Mouse (Mus musculus) forebrain, embryonic 10.5 days (tissue): ENCODE data around the gene Elob. TPM values are rescaled to one million over a fixed set of nuclear protein-coding genes. Genes with fewer than 3 reads are reported as not detected.

Source experiments
- DNase-seq: peaks from one replicate; pipeline ENCODE4 v3.0.0-alpha.2; 2017; ENCODE audit warnings: low spot score; ENCODE audit errors: extremely low spot score
- H3K27ac ChIP-seq: fragments of 300-500 bp; sonication (generic); 2 replicates; pipeline ENCODE4 v1.5.1; 2016; ENCODE audit warnings: mild to moderate bottlenecking
- H3K27me3 ChIP-seq: fragments of 300-500 bp; sonication (generic); 2 replicates; pipeline ENCODE4 v1.6.1; 2016; ENCODE audit warnings: mild to moderate bottlenecking; ENCODE audit not compliant: poor library complexity, severe bottlenecking
- H3K36me3 ChIP-seq: fragments of 300-500 bp; sonication (generic); replicated peaks from 2 replicates; pipeline ENCODE4 v1.6.1; 2016; ENCODE audit warnings: mild to moderate bottlenecking, moderate library complexity
- H3K4me1 ChIP-seq: fragments of 300-500 bp; sonication (generic); 2 replicates; pipeline ENCODE4 v1.6.1; 2016
- H3K4me3 ChIP-seq: fragments of 300-500 bp; sonication (generic); 2 replicates; pipeline ENCODE4 v1.5.1; 2016; ENCODE audit warnings: mild to moderate bottlenecking, moderate library complexity
- H3K9me3 ChIP-seq: fragments of 300-500 bp; sonication (generic); 2 replicates; pipeline ENCODE4 v1.6.1; 2016; ENCODE audit warnings: mild to moderate bottlenecking, moderate library complexity
- WGBS: fragments of 180-500 bp; shearing (Covaris S2); methylation state at CpG from one replicate; pipeline ENCODE4 v1.1.7; 2016; 5-methylcytosine and 5-hydroxymethylcytosine counted together
- polyA plus RNA-seq: library from polyadenylated mRNA; unstranded; fragments of >200 nt; fragmentation: Nextera tagmentation; extraction: Ambion mirVana; gene quantifications from 2 replicates; pipeline ENCODE4 v1.2.1, GENCODE M21; 2016

Elob gene
- polyA plus RNA-seq, 1 experiment from 2014 or later, result 1,030 TPM

DNA sequence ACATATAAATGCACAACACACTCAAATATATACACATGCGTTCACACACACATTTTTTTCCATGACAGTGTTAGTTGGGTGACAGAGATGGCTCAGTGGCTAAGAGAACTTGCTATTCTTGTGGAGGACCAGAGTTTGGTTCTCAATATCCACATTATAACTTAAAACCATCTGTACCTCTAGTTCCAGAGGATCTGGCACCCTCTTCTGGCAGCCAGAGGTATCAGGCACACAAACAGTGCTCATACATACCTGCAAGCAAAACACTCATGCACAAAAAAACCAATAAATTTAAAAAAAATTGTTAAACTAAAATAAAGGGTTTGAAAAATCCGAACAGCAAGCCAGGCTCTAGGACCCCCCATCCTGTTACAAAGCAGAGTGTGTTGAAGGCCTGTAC, 21.1 kb upstream of the Elob start:
- Histone ChIP-seq H3K4me3 (no peak overlapping the region), H3K27ac (no peak overlapping the region), H3K4me1 (no peaks in the 10 kb centered on the region), H3K36me3 (no peaks in the 10 kb centered on the region), H3K27me3 (peaks cover under 1% of the 10 kb centered on the region; the same call in 1 of the 2 replicates), H3K9me3 (no peaks in the 10 kb centered on the region)
- WGBS, result 61% methylated on average over 2 of the region's 2 CpGs
- DNase-seq, result no peak

DNA sequence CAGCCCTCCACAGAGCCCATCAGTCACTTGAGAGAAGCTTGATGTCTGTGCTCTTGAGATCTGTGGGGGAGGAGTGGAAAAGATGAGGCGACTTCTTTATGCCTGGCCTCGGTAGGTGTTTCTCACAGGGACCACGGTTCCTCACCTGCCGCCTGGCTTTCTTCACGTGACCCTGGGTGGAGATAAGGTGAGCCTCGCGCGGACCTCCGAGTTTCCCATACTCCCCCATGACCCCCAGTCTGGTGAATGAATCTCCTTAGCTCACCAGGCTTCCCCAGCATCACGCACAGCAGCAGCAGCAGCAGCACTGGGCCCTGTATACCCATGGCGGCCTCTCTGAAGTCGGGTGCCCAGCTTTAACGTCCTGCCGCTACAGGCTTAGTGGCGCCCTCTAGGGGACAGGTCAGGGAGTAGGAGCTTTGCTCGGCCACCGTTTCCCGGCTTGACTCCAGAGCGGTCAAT, 14.9 kb upstream of the Elob start, which contains the start of the genes Prss32 and Prss41:
Gene Prss32, plus strand, starts transcription at position 44 of the 462 bp plus-strand sequence.
Gene Prss41, minus strand, starts transcription at position 361 of the 462 bp plus-strand sequence.
- Histone ChIP-seq H3K4me3 (peak within 1 kb of the TSS; percentile 47), H3K9me3 (no peaks in the 10 kb centered on the region), H3K36me3 (no peaks in the 10 kb centered on the region), H3K4me1 (peaks cover 12% of the 10 kb centered on the region), H3K27ac (peak within 1 kb of the TSS; percentile 57; the same call in 1 of the 2 replicates), H3K27me3 (peaks cover 17% of the 10 kb centered on the region)
- peak; percentile 63 for DNase-seq
- WGBS, result 14% methylated on average over 19 of the region's 19 CpGs

DNA sequence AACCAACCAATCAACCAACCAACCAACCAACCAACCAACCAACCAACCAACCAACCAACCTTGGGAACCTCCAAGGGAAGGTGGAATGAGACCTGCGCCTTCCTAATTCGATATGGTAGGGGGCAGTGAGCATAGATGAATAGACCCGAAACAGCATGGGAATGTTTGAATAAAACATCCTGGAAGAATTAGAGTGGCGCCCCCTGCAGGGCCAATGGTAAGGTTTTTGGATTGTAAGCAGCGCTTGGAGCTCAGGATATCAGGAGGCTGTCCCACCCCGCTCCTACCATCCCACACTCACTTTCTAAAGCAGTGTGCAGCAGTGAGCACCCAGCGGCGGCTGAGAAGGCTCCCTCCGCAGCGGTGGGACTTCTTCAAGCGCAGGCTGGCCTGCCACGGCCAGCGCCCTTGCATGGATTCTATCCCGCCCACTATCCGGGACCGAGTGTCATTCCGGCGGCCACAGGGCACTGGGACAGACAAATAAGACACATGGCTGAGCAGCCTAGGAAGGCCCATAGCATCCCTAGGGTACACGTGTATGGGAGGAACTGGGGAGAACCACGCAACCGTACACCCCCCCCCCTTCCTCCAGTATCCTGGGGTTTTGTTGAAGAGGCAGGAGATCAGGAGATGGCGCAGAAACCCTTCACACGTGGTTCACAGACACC, 14.3 kb upstream of the Elob start:
- DNase-seq, result no peak
- peak overlapping the region; percentile 47 for H3K4me3 ChIP-seq

DNA sequence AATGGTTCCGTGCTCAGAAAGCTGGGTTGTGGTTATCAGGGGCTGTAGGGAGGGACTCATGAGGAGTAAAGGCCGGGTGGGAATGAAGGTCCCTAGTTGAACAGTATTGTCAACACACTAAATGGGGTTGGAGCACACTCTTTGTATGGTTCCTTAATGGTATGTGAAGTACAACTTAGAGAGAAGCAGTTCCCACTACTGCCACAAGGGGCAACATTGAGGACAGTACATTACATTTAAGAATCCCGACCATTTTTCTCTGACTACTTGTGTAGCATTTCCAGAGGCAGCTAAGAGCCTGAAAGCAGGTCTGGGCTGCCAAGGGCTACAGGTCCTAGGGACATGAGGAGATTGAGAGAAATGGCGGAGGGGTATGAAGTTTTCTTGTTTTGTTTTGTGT, 12.2 kb upstream of the Elob start:
- Histone ChIP-seq H3K4me3 (no peak overlapping the region), H3K9me3 (no peaks in the 10 kb centered on the region), H3K4me1 (peaks cover 14% of the 10 kb centered on the region), H3K27me3 (peaks cover 17% of the 10 kb centered on the region), H3K36me3 (no peaks in the 10 kb centered on the region), H3K27ac (no peak overlapping the region)
- 29% methylated on average over 4 of the region's 4 CpGs for WGBS
- peak; percentile 55 for DNase-seq

More for the DNA sequence above, 14.3 kb upstream of the Elob start:
- Histone ChIP-seq H3K27ac (peak overlapping the region; percentile 57; the same call in 1 of the 2 replicates), H3K9me3 (no peaks in the 10 kb centered on the region), H3K4me1 (peaks cover 12% of the 10 kb centered on the region), H3K27me3 (peaks cover 17% of the 10 kb centered on the region), H3K36me3 (no peaks in the 10 kb centered on the region)
- 44% methylated on average over 23 of the region's 23 CpGs for WGBS

DNA sequence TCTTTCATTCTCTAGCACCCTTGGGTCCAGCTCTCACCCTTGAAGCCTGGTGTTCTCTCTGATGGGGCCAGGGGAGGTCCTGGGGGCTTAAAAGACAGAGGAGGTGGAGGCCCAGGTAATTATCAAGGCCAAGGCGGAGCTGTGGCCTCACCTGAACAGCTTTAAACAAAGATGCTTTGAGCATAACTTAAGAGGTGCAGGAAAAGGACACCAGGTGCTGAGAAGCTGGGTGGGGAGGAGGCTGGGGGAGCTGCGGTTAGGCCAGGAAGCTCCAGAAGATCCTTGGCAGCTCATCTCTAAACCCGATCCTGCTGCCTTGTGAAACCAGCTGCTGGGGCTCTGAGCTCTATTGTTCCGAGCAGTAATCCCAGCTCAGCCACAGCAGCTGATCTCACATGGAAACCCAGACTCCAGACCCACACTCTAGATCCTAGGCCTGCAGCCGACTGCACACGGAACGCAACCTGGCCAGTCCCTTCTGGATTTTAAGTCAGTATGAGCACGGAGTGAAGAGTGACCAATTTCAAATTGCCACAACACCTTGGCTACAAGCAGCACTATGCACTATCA, 7.2 kb upstream of the Elob start, which contains the start of gene Prss33:
Gene Prss33, minus strand, starts transcription at position 51 of the 570 bp plus-strand sequence.
- 0 out of 2 replicates have a peak within 1 kb of the TSS, but pooled peaks have one; percentile 53 for H3K27ac ChIP-seq
- H3K27me3 ChIP-seq, result peaks cover 28% of the 10 kb centered on the region
- WGBS, result 56% methylated on average over 8 of the region's 8 CpGs
- no peaks in the 10 kb centered on the region for H3K9me3 ChIP-seq
- no peak for DNase-seq
- no peaks in the 10 kb centered on the region for H3K36me3 ChIP-seq
- H3K4me1 ChIP-seq, result peaks cover 7% of the 10 kb centered on the region
- H3K4me3 ChIP-seq, result no peak within 1 kb of the TSS

DNA sequence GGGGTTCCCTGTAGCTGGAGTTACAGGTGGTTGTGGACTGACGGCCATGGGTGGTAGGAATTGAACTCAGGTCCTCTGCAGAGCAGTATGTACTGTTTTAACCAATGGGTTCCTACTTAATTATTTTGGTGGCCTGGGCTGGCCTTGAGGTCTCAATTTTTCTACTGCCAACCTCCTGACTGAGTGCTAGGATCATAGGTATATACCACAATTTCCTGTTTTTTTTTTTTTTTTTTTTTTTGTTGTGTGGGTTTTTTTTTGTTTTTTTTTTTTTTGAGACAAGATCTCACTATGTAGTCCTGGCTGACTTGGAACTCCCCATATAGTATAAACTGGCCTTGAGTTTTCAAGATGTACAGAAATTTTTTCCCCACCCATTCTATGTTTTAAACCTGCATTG, 2.3 kb upstream of the Elob start:
- no peak for DNase-seq
- Histone ChIP-seq H3K36me3 (peaks cover 14% of the 10 kb centered on the region), H3K27ac (no peak overlapping the region), H3K4me1 (peaks cover 30% of the 10 kb centered on the region), H3K4me3 (no peak overlapping the region), H3K9me3 (no peaks in the 10 kb centered on the region), H3K27me3 (peaks cover 34% of the 10 kb centered on the region)
- WGBS, result 98% methylated on average over 1 of the region's 1 CpGs

DNA sequence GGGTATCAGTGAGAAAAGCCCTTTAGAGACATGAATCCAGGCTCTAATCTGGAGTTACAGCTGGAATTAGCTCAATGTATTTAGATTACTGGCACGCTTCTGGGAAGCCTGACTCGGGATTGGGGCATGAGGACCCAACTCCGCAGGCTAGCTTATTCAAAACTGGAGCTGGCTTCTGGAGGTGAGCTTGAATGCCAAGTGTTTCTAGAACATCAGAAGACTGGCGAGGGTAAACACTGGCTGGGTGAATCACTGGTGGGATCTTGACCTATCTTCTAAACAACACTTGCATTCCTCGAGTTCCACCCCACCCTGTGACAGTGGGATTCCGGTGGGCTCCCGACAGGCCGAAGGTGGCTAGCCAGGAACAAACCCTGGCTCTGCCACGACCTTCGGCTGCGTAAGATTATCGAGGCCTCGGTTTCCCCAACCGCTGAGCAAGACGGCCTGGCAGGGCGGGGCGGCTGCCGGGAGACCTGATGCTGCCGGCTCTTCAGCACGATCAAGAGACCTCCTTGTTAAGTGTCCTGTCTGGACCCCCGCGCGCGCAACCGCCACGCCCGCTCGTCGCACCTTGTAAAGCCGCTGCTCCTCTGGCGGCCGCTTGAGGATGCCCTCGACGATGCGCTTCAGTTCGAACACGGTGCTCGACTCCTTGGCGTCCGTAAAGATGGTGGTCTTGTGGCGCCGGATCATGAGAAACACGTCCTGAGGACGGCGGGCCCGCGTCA, 500 bp downstream of the Elob start:
- peaks cover 42% of the 10 kb centered on the region for H3K36me3 ChIP-seq
- peaks cover 16% of the 10 kb centered on the region for H3K27me3 ChIP-seq
- H3K9me3 ChIP-seq, result no peaks in the 10 kb centered on the region
- H3K27ac ChIP-seq, result peak overlapping the region; percentile 93
- WGBS, result under 1% methylated on average over 47 of the region's 47 CpGs
- H3K4me1 ChIP-seq, result peaks cover 29% of the 10 kb centered on the region
- DNase-seq, result no peak
- peak overlapping the region; percentile 89 for H3K4me3 ChIP-seq

DNA sequence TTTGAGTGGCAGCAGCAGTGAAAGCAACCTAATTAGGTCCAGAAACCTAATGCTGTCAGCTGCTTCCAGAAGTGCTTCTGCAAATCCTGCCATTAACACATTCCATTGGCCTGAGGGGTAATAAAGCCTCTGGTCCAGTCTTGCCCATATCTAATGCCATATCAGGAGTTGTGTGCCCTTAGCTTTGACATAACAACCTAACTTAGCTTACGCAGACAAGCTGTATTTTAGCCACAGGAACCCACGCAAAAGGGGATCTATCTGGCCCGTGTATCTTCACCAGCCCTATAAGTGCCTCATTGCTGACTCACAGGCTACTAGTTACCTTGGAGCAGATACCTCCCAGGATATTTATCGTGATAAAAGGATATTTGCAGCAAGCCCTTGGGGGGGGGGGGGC, 3.3 kb downstream of the Elob start:
- peaks cover 29% of the 10 kb centered on the region for H3K4me1 ChIP-seq
- H3K36me3 ChIP-seq, result peaks cover 70% of the 10 kb centered on the region

DNA sequence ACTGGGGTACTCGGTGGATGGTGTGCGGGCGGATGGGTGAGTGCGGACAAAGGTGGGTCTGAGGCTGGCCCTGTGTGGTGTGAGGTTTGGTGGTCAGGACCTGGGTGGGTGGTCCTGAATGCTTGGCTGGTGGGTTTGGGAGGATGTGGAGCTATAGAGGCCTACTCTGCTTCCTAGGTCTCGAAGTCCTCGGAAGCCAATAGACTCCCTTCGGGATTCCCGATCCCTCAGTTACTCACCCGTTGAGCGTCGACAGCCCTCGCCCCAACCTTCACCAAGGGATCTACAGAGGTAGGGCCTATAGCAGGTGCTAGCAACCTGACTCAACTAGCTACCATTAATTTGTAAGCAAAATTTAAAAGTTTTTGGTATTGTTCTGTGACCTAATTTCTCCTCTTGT, 5.3 kb downstream of the Elob start:
- Histone ChIP-seq H3K36me3 (peaks cover 90% of the 10 kb centered on the region), H3K4me3 (no peak overlapping the region; the same call in 1 of the 2 replicates), H3K27me3 (no peaks in the 10 kb centered on the region), H3K9me3 (peaks cover 21% of the 10 kb centered on the region), H3K27ac (no peak overlapping the region), H3K4me1 (peaks cover 23% of the 10 kb centered on the region)
- whole genome bisulfite sequencing, result 93% methylated on average over 12 of the region's 12 CpGs
- no peak for DNase-seq

More for the DNA sequence above, 3.3 kb downstream of the Elob start:
- Histone ChIP-seq H3K27me3 (0 out of 2 replicates have a peak, but pooled peaks cover 1% of the 10 kb centered on the region), H3K9me3 (peaks cover under 1% of the 10 kb centered on the region; the same call in 1 of the 2 replicates), H3K4me3 (no peak overlapping the region; the same call in 1 of the 2 replicates), H3K27ac (no peak overlapping the region)
- no peak for DNase-seq
- 93% methylated on average over 4 of the region's 4 CpGs for WGBS

DNA sequence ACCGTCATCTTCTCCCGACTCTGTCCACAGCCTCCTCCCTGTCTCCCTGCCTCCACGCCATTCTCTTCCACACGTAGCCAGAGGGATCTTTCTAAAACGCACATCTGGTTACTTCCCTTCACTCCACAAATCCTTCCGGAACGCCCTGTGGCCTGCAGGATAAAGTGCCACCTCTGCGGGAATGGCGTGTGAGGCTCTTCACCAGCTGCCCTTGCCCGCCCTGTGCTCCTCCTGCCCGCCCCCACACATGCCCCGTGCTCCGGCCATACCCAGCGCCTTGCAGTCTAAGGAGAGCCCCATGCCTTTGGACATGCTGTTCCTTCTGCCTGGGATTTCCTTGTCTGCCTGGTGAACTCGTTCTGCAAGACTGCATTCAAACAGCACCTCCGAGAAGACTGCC, 5.9 kb downstream of the Elob start:
- peaks cover 27% of the 10 kb centered on the region for H3K9me3 ChIP-seq
- no peak overlapping the region for H3K27ac ChIP-seq
- H3K4me3 ChIP-seq, result no peak overlapping the region
- no peaks in the 10 kb centered on the region for H3K27me3 ChIP-seq
- H3K36me3 ChIP-seq, result peaks cover 96% of the 10 kb centered on the region
- WGBS, result 88% methylated on average over 16 of the region's 16 CpGs
- peaks cover 18% of the 10 kb centered on the region for H3K4me1 ChIP-seq
- no peak for DNase-seq

DNA sequence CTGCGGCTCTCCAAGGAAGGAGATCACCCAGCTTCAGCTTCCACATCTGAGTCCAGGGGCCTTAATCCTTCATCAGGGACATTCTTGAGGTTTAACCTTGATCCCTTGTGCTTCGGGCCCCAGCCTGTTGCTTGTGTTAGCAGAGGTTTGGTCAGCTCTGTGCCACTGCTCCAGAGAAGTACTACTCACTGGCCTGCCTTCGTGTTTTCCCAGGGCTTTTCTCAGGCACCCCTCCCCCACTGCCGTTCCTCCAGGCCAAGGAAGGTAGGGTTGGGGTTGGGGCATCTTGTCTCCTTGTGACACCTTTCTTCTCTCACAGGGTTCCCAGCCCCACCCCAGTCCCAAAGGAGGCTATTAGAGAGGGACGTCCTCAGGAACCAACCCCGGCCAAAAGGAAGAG, 6.8 kb downstream of the Elob start:
- Histone ChIP-seq H3K4me3 (no peak overlapping the region), H3K9me3 (peaks cover 35% of the 10 kb centered on the region), H3K27me3 (no peaks in the 10 kb centered on the region), H3K27ac (no peak overlapping the region), H3K36me3 (peaks cover 100% of the 10 kb centered on the region), H3K4me1 (peaks cover 9% of the 10 kb centered on the region)
- no peak for DNase-seq
- WGBS, result 83% methylated on average over 6 of the region's 6 CpGs

DNA sequence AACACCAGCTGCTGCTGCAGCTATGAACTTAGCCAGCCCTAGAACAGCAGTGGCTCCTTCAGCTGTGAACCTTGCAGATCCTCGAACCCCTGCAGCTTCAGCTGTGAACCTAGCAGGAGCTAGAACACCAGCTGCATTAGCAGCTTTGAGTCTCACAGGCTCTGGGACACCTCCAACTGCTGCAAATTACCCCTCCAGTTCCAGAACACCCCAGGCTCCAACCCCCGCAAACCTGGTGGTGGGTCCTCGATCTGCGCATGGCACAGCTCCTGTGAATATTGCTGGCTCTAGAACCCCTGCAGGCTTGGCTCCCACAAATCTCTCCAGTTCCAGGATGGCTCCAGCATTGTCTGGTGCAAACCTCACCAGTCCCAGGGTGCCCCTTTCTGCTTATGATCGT, 8.2 kb downstream of the Elob start:
- Histone ChIP-seq H3K27me3 (no peaks in the 10 kb centered on the region), H3K9me3 (peaks cover 48% of the 10 kb centered on the region), H3K36me3 (peaks cover 100% of the 10 kb centered on the region), H3K27ac (no peak overlapping the region), H3K4me3 (no peak overlapping the region), H3K4me1 (0 out of 2 replicates have a peak, but pooled peaks cover 3% of the 10 kb centered on the region)
- WGBS, result 97% methylated on average over 5 of the region's 5 CpGs
- no peak for DNase-seq
